Mouse (Mus musculus): ENCODE results near the gene Phip. TPM values are rescaled to one million over a fixed set of nuclear protein-coding genes. Genes with fewer than 3 reads are reported as not detected.

Gene Phip
- total RNA-seq, 2 experiments from 2014 or later, result 58.5 to 84.6 TPM

DNA sequence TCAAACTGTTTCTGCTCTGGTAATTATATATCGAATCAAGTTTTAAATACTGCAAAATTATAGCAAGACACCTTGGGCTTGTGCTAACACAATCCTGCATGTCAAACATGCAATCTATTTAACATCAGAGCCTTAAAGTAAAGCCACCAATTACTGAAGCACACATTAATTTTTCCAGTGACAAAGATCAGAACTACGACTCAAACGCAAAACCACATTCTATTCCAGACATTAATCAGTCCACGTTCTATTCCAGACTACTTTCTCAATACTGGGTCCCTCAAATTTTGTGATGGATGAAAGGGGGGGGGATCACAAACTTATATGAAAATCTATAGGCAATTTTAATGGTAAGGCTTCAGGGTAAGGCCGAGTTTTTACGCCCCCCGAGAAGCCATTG, 68.1 kb downstream of the Phip start:
- DNase-seq (ENCODE audit: low spot score in 2 of 2), result no peak
- intact Hi-C loops (cut with DNase I), result loop anchor here (5.0 kb wide), 1 partner anchor 35 kb away; no protein-coding TSS in a partner anchor

DNA sequence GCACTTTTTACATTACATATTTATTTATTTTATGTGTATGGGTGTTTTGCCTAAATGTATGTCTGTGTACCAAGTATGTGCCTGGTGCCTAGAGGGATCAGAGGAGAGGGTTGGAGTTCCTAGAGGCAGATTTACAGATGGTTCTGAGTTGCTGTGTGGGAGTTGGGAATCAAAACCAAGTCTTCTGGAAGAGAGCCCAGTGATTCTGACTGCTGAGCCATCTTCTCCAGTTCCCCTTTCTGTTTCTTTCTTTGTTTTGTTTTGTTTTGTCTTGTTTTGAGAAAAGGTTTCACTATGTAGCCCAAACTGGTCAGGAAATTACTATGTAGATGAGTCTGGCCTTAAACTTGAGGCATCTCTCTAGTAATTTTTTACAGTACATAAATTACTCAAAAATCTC, 86.7 kb downstream of the Phip start:
- DNase-seq (ENCODE audit: low spot score in 2 of 2), result no peak
- intact Hi-C loops (cut with DNase I), result no loop called here

DNA sequence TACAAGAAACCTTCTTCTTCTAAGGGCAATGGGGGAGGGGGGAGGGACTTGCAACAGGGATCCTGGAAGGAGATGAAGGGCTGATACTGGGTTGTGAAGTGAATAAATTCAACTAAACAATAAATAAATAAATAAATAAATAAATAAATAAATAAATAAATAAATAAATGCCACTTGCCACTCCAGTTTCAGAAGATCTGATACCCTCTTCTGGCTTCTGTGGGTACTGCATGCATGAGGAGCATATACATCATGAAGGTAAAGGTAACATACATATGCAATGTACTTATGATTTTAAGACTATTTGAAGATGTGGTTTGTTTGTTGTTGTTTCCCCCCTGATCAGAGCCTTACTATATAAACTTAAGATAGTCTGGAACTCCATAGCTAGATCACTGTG, 91.1 kb downstream of the Phip start:
- intact Hi-C loops (cut with DNase I), result no loop called here
- no peak for DNase-seq (ENCODE audit: low spot score in 2 of 2)

DNA sequence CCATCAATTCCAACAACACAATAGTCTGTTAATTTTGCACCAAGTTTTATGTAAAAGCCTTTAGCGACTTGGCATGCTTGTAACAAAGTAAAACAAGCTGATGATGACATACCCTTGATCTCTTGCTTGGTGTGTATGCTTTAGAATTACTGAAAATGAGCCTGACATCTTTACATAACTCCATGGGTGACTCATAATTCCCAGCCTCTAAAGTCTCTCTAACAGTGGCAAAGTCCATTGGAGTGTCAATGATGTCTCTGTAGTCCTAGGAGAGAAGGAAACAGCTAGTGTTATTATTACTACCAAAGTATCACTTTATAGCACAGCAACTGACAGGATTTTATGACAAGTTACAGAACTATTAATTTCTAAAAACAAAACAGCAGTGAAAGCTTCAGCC, 98.2 kb downstream of the Phip start:
- intact Hi-C loops (cut with DNase I), result no loop called here
- DNase-seq (ENCODE audit: low spot score in 2 of 2), result no peak

DNA sequence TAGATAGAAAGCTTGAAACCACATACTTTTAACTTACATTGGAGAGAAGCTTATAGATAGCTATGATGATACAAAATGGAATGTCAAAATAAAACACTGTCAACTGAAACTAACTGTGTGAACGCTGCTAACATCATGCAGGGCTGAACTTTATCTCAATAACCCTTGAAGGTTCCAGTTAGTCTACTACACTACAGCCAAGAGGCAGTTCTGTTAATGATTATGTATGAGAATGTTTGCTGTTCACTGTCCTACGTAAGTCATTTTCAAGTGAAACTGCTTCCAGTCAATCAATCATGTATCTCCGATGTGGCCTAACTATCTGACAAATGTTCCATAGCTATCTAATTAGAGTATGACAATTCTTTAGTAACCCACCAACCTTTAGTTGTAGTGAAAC, 107.6 kb downstream of the Phip start:
- intact Hi-C loops (cut with DNase I), result no loop called here
- DNase-seq (ENCODE audit: low spot score in 2 of 2), result no peak

DNA sequence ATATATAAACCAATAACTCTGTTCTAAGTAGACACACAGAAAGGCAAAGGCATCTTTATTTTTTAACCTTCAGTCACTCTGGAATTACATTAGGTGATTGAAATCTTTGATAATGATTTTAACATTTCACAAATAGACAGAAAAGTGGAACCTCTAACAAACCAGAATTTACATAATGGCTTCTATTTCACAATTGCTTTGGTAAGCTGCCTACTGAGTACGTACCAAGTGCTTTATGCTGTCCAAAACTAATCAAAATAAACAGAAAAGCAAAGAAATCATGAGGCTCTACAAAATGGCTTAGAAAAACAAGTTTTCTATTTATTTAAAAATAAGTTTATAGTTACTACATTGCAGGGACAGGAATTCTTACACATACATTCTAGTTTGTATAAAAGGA, 109.2 kb downstream of the Phip start:
- intact Hi-C loops (cut with DNase I), result no loop called here
- DNase-seq (ENCODE audit: low spot score in 2 of 2), result no peak

DNA sequence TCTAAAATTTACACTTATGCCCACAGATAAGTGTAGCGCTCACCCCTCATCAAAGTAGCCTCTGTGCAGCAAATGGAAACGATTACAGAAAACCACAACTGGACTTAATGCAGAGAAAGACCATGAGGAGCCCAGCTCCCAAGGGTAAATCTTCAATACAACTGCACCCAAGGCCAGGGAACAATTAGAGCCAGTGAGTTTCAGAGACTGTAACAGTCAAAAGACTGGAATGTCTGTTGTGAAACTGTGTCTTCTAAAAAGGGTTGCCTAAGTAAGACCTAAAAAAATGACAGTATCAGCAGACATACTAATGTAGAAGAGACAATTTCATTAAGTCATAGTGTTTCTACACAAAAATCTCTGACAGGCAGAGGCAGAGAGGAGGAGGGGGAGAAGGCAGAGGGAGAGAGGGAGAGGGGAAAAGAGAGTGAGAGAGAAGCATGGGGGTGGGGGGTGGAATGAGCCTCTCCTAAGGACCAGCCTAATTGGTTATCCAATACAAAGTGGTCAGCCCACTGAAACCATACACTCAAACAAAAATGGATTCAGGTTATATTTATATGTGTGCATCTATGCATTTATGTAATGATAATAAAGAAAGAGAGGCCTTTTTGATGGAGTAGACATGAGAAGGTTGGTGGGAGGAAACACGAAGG, 113.4 kb downstream of the Phip start:
- intact Hi-C loops (cut with DNase I), result no loop called here
- DNase-seq (ENCODE audit: low spot score in 2 of 2), result no peak

GRCm38 (mm10) chr9:82861316-82861715, 114.0 kb downstream of the Phip start:
- intact Hi-C loops (cut with DNase I), result no loop called here
- no peak for DNase-seq (ENCODE audit: low spot score in 2 of 2)

DNA sequence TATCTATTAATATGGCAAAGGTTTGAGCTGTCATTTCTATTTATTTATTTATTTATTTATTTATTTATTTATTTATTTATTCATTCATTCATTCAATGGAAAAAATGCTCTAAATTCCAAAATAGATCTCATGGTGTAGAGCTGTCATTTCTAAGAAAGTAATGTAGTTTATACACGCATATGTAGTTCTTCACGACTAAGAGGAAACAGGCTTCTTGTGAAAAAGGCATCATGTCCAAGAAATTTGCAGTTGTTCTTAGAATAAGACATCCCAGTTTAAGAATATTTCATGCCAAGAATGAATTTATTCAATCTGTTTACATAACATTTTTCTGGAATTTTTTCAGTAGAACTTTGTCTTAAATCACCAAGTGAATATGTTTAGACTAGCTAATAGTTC, 114.5 kb downstream of the Phip start:
- no peak for DNase-seq (ENCODE audit: low spot score in 2 of 2)
- intact Hi-C loops (cut with DNase I), result no loop called here

- DNase-seq (ENCODE audit: low spot score in 2 of 2), result no peak
Measured at GRCm38 (mm10) chr9:82856241-82856640, 119.1 kb downstream of the Phip start.

GRCm38 (mm10) chr9:82854973-82855614, 120.2 kb downstream of the Phip start:
- intact Hi-C loops (cut with DNase I), result loop anchor here (5.0 kb wide), 1 partner anchor 402 kb away; no protein-coding TSS in a partner anchor
- DNase-seq (ENCODE audit: low spot score in 2 of 2), result peak; percentile 41 to 46

More at GRCm38 (mm10) chr9:82856241-82856640, 119.1 kb downstream of the Phip start:
- intact Hi-C loops (cut with DNase I), result loop anchor here (5.0 kb wide), 1 partner anchor 401 kb away; no protein-coding TSS in a partner anchor

DNA sequence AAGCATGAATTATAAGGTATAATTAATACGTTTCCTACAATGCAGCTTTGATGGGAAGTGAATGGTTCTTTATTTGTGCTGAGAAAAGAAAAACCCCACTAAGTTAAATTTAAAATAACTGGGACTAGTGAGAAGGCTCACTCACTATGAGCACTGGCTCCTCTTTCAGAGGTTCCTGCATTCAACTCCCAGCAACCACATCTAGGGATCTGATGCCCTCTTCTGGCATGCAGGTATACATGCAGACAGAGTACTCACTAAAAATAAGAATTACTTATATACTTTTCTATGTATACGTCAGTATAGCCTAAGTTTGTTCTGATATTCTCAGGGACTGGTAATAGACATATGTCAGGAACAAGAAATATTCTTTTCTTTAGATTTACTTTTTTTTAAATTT, 121.3 kb downstream of the Phip start:
- no peak for DNase-seq (ENCODE audit: low spot score in 2 of 2)
- intact Hi-C loops (cut with DNase I), result no loop called here

DNA sequence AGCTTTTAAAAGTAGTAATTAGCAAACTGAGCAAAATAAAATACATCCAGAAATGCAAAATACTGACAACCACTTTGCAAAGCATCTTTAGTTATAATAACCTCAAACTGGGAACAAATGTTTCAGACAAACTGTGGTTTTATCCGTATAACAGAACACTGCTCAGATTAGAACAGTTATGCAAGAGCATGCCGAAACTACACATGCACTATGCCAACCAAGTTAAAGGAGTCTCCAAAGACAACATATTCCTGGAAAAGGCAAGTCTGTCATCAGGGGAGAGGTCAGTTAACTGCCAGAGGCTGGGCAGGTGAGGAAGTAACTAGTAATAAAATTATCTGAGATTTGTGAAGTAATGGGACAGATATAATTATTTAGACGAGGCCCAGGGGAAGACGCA, 132.6 kb downstream of the Phip start:
- no peak for DNase-seq (ENCODE audit: low spot score in 2 of 2)
- intact Hi-C loops (cut with DNase I), result no loop called here

DNA sequence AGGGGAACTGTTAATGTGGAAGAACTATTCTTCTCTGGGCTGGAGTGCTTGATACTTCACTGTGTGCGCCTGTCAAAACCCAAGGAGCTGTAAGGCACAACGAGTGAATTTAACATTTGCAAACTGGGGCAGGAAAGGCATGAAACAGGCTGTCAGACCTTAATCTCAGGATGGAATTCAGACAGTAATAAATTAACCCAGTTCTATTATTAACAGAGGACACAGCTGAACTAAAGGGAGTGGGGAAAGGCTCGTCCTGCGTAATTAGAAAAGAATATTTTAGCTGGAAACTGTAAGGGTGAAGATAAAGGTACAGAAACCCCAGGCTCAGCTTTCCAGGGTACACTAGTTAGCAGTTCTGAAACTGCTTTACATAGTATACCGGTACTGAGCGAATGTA, 139.4 kb downstream of the Phip start:
- intact Hi-C loops (cut with DNase I), result no loop called here
- no peak for DNase-seq (ENCODE audit: low spot score in 2 of 2)

- intact Hi-C loops (cut with DNase I), result no loop called here
Measured at GRCm38 (mm10) chr9:82831891-82832290, 143.4 kb downstream of the Phip start.

DNA sequence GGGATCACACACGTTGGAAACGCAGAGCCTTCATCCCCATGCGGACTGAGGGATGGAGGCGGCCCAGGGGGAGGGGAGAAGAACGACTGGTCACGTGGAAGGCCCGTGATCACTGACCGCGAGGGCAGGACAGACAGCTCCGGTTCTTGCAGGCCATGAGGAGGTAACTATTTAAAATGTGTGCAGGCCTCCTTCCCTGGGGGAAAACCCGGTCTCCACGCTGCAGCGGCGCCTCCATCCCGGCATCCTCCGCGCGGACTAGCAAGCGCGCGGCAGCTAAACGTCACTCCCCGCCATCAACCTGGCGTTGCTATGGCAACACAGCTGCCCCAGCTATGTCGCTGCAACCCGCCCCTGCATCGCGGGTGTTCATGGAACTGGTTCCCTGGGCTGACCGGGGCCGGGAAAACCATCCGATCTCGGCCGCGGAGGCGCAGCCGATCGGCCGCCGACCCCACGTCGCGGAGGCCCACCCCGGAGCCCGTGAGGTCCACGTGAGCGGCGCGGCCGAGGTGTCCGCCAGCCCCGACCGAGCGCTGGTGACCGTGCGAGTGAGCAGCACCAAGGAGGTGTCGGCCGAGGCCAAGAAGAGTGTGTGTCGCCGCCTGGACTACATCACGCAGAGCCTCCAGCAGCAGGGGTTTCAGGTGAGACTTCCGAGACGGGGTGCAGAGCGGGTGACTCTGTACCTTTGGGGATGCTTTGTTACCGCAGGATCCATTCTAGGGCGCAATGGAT, 145.5 kb downstream of the Phip start:
- DNase-seq (ENCODE audit: low spot score in 2 of 2), result peak; percentile 90 to 91
- intact Hi-C loops (cut with DNase I), result no loop called here

More at GRCm38 (mm10) chr9:82831891-82832290, 143.4 kb downstream of the Phip start:
- DNase-seq (ENCODE audit: low spot score in 2 of 2), result no peak

GRCm38 (mm10) chr9:82829007-82829689, 146.2 kb downstream of the Phip start, which contains the start of gene Irak1bp1:
TSS of gene Irak1bp1 (plus strand) at chr9:82829540.
- intact Hi-C loops (cut with DNase I), result no loop called here
- no peak for DNase-seq (ENCODE audit: low spot score in 2 of 2)

GRCm38 (mm10) chr9:82826426-82826825, 148.9 kb downstream of the Phip start:
- intact Hi-C loops (cut with DNase I), result no loop called here
- DNase-seq (ENCODE audit: low spot score in 2 of 2), result no peak
